Mouse (Mus musculus) heart, adult 2 months (tissue): ENCODE data around the gene Fzr1.

Experiments used
- CTCF ChIP-seq: fragments of 200-600 bp; IDR thresholded peaks from 2 replicates; pipeline ENCODE4 v1.8.1; 2022; ENCODE audit warnings: antibody characterized with exemption, mild to moderate bottlenecking, moderate library complexity
- EP300 ChIP-seq: fragments of 200-500 bp; IDR thresholded peaks from 2 replicates; pipeline ENCODE4 v1.6.1; 2011; ENCODE audit warnings: low read depth, low read length, control low read depth; ENCODE audit not compliant: insufficient read depth
- POLR2A ChIP-seq: fragments of 200-500 bp; IDR thresholded peaks from 2 replicates; pipeline ENCODE4 v1.6.1; 2011; ENCODE audit warnings: mild to moderate bottlenecking, low read depth, low read length, control low read depth; ENCODE audit not compliant: insufficient read depth

DNA sequence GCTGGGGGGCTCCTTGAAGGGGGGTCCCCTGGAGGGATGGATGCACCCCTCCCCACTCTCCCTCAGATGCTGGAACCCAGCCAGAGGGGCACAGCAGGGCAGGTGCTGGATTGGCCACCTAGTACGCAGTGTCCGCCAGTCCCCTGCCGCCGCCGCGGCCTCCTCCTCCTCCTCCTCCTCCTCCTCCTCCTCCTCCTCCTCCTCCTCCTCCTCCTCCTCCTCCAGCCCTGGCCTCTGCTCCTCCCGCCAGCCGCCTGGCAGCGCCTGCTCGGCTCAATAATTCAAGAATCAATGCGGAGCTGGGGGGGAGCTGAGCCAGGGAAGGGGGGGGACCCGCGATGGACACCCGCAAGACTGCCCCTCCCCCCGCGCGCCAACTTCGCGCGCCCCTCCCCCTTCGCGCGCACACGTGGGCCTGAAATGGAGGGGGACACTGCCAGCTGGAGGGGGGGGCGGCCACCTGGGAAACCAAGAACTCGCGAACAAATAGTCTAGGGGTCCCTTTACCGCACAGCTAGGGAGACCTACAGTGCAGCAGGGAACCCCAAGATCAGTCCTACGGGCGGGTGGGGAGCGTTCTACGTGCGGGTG, 47.9 kb upstream of the Fzr1 start:
- TF ChIP-seq EP300 = no peak
- no peak for TF ChIP-seq CTCF
- no peak for TF ChIP-seq POLR2A
